Mouse (Mus musculus): Measurements from ENCODE around the gene Mcemp1.
A peak's percentile ranks its signal among the peaks of the same experiment; 100 is the strongest.

Mcemp1 gene

GRCm38 (mm10) chr8:3665507-3665906 is at the start of gene Mcemp1:
Gene Mcemp1, plus strand, starts transcription at chr8:3665754.
- DNase-seq = no peak

GRCm38 (mm10) chr8:3621199-3621970 is 44.2 kb upstream of the Mcemp1 start, which contains the start of the genes Xab2 and Pet100:
Gene Xab2, minus strand, starts transcription at chr8:3621316.
Gene Pet100, plus strand, starts transcription at chr8:3621548.
- DNase-seq = peak; percentile 99

DNA sequence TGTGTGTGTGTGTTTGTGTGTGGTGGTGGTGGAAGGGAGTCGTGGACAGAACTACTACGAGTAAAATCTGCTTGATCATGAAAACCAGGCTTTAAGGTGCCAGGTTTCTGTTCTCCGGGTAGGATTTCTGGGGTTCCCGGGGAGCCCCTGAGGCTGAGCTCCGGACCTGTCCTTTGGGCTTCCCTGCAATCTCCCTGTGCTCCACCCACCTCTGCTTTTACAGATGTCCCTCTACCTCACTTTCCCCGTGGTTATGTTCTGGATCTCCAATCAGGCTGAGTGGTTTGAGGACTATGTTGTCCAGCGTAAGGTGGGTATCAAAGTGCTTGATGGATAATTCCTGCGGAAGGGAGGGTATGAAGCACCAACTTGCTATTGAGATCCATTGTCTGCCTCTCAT is 43.4 kb upstream of the Mcemp1 start:
- DNase-seq = no peak

DNA sequence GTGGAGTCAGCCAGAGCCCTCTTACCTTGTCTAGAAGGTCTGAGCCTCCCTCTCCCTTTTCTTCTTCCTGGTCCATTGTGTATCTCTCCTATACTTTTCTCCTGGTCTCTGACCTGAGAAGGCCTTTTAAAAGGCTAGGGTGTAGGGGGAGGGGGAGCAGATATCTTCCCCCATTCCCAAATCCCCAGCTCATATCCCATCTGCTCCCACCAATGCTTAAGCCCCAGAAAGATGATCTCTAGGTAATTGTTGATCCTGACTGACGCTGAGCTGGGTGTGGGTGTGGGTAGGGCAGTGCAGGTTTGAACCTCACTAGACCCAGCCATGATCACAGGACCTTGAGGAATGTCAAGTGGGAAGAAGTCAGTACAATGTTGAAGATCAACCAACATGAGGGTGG is 40.1 kb upstream of the Mcemp1 start, which contains the start of gene Pcp2:
Pcp2 (minus strand) TSS at position 101 of the 400 bp plus-strand sequence.
- no peak for DNase-seq

DNA sequence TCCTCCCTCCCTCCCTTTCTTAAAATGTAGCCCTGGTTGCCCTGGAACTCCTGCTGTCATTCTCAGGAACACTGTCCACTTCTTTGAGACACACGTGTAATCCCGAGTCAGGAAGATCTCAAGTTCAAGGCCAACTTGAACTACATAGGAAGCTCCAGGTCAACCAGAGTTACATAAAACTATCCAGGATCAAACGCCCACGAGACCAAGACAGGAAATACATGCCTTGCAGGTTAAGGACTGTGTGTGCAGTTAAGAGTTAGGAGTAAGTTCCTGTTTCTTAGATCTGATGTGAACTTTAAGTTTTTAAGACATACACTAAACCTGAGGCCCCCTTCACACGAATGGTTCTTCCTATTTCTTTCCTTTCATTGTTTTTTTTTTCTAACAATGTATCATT is 38.6 kb upstream of the Mcemp1 start:
- no peak for DNase-seq

GRCm38 (mm10) chr8:3628014-3628413 is 37.5 kb upstream of the Mcemp1 start:
- peak; percentile 52 for DNase-seq

- DNase-seq = peak; percentile 90
Observed at GRCm38 (mm10) chr8:3630647-3631477, 34.7 kb upstream of the Mcemp1 start, which contains the start of gene Stxbp2. Gene Stxbp2, plus strand, starts transcription at chr8:3630955.

DNA sequence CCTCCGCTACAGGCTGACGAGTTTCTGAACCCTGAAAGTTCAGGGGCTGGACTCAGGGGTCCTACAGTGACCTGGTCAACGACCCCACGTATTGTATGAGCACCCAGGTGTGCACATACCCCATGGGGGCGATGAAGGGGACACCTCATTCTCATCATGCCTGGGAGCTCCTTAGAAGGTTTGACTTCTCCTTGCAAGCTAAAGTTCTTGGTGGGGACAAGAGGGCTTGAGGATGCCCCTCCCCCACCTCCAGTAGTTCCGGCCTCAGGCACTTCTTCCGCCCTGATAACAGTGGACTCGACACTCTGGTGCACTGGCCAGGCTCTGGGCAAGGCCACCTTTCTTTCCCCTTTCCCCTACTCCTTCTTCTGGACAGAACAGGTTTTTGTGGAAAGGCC is 34.1 kb upstream of the Mcemp1 start:
- peak; percentile 36 for DNase-seq

DNA sequence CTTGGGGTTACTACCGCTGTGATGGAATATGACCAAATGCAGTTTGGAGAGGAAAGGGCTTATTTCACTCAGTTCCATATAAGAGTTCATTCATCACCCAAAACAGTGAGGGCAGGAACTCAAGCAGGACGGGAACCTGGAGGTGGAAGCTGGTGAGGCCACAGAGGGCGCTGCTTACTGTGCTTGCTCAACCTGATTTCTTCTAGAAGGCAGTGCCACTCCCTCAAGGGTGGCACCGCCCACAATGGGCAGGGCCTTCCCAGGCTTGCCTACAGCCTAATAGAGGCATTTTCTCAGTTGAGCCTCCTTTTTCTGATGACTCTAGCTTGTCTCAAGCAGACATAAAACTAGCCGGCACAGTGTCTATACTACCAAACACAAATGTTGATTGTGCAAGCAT is 19.8 kb upstream of the Mcemp1 start:
- peak; percentile 57 for DNase-seq

DNA sequence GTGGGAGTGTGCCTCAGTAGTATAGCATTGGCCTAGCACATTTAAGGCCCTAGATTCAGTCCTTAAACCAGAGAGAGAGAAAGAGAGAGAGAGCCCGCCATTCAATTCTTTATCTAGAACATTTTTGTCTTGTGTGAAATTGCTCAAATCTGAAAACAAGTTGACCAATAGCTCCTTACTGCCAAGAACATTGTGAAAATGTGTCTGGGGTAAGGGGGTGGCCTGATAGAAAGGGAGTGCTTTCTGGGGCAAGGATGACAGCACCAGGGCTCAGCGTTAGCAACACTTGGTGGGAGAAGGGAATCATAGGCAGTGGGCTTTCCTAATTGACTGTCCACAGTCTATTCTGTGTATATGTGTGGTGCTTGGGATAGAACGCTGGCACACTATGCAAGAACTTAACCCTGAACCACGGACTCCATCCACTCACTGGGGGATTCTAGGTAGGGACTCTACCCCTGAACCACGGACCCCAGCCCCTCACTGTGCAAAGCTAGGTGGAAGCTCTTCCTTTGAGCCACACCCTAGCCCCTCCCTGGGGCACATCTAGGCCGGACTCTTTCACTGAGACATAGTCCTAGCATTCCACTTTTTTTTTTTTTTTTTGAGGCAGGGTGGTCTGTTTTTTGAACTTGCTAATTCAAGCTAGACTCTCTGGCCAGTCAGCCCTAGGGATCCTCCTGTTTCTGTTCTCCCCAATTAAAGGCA is 18.6 kb upstream of the Mcemp1 start:
- DNase-seq = no peak

GRCm38 (mm10) chr8:3647561-3647960 is 18.0 kb upstream of the Mcemp1 start:
- DNase-seq = no peak

GRCm38 (mm10) chr8:3648268-3648667 is 17.3 kb upstream of the Mcemp1 start:
- no peak for DNase-seq

DNA sequence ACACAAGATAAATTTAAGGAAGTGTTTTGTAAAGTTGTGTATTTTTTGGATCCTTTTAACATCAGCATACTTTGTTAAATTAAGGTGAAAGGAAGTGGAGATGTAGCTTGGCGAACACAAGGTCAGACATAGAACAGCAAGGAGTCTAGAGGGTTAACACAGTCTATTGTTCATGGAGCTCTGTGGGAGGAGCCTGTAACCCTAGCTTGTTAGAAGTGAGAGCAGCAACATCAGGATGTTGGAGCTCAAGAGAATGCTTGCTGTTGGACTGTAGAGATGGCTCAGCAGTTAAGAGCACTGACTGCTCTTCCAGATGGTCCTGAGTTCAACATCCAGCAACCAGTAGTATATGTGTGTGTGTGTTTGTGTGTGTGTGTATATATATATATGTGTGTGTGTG is 16.6 kb upstream of the Mcemp1 start:
- no peak for DNase-seq

DNA sequence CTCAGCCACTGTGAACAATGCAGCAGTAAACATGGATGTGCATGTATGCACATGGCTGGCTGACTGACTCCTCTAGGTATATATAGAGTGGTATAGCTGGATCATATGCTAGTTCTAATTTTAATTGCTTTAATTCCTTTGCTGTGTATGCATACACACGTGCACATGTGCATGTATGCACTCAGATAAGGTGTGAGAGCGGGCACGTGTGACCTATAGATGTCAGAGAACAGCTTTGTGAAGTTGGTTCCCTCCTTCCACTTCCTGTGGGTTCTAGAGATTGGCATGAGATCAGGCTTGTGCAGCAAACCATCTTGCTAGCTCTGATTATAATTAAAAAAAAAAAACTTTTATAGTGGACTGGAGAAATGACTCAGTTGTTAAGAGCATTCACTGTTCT is 12.7 kb upstream of the Mcemp1 start:
- DNase-seq = no peak

DNA sequence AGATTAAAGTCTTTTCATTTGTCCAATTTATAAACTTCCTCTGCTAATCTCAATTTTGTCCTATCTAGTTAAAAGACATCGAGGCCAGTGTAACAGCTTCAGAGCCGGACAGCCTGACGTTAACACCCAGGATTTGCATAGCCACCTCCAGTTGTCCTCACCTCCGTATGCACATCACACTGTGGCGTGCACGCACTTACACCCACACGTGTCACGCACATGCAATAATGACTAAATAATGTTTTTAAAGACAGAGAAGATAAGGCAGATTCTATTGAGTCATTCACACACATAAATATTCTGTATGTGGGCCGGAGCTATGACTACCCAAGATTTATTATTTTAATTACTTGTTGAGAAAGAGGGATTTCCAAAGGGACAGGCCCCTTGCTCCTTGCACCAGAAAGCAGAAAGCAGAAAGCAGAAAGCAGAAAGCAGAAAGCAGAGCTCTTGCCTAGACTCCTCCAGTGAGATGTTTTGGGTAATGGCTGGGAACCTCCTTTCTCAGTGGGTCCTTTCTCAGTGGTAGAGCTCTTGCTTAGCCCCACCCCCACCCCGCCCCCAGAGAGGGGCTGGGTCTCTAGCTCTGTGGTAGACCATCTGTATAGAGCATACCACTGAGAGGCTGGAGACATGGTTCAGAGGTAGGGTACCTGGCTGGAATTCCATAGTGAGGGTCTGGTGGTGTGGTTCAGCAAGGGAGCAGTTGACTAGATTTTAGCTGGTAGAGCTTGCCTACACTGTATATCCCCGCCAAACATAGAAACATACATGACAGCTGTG is 10.6 kb upstream of the Mcemp1 start:
- no peak for DNase-seq

DNA sequence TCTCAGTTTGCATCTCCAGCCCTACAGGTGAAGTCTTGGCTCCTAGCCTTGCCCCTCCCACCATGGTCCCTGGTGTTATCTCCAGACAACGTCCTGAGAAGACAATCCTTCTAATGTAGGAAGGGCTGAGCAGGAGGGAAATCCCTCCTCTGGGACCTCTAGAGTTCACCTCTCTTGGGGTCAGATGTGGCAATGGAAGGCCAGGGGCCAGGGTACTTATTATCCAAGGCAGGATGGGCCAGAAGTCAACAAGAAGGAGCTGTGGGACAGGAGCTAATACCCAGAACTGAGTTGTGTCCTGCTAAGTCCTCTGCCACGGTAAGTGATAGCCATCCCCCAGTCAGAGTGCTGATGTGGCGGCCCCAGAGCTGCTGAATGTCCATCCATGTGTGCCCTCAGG is 10.0 kb upstream of the Mcemp1 start, which contains the start of gene Retn:
Retn (plus strand) TSS at position 245 of the 400 bp plus-strand sequence.
- no peak for DNase-seq

DNA sequence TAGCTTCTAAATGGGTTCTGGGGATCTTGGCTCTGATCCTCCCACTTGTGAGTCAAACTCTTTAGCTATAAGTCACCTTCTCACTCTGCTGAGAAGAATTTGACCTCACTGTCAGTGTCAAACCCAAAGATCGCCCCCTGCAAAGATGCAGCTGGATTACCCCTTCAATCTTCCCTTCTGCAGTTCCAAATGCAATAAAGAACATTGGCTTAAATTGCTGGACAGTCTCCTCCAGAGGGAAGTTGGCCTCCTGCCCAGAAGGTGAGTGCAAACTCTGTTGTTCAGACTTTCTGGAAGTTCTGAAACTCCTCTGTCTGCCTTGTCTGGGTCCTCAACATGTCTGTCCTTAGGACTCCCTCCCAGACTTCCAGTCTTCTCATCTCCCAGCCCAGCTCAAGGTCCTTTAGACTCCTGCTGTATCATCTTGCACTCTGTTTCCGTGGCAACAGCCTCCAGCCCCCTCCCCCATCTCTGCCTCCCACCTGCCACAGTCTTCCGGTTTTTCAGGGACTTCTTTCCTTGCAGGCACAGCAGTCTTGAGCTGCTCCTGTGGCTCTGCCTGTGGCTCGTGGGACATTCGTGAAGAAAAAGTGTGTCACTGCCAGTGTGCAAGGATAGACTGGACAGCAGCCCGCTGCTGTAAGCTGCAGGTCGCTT is 8.7 kb upstream of the Mcemp1 start:
- DNase-seq = no peak

GRCm38 (mm10) chr8:3660889-3661288 is 4.7 kb upstream of the Mcemp1 start:
- DNase-seq = no peak

DNA sequence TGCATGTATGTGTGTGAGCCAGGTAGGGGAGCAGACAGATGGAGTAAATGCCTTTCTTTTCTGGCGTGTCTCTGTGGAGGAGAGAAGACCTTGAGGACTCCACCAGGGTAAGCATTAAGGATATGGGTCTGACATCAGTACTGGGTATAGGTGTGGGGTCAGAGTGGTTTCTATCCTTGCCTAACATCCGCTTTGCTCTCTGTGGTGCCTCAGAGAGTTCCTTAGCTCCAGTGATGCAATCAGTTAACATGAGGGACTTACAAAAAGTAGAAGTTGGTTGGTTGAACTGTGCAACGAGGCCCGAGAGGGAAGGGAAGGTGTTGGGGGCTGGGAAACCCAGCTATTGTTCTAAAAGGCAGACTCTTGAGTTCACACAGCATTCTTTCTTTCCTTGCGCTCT is 1.1 kb upstream of the Mcemp1 start:
- no peak for DNase-seq

- DNase-seq = no peak
Observed at GRCm38 (mm10) chr8:3670388-3670787, 4.8 kb downstream of the Mcemp1 start.

GRCm38 (mm10) chr8:3671980-3672491 is 6.5 kb downstream of the Mcemp1 start, which contains the start of gene Fcor:
Gene Fcor, minus strand, starts transcription at chr8:3672362.
- peak; percentile 86 for DNase-seq

Data from kidney, postnatal 14 days (tissue).